Mouse (Mus musculus) colon, adult 2 months (tissue): ENCODE measurements around the gene Tab2. TPM values are rescaled to one million over a fixed set of nuclear protein-coding genes. Genes with fewer than 3 reads are reported as not detected.

Source experiments
- polyA plus RNA-seq: library from polyadenylated mRNA; depleted of rRNA; stranded (reverse); fragments of >200 nt; gene quantifications from 2 replicates; pipeline ENCODE4 v1.2.3, GENCODE M21; 2012; rRNA removed

Tab2 gene
- 15.6 and 15.9 TPM in 2 replicates for polyA plus RNA-seq

GRCm38 (mm10) chr10:7956228-7957001 lies at the start of gene Tab2:
TSS of gene Tab2 (minus strand) at chr10:7956230.

Other genes with a start within 250 kb of the Tab2 start
- gene Katna1, start 230.2 kb downstream of the Tab2 start, polyA plus RNA-seq: 1.4 and 2.1 TPM in 2 replicates
- gene Ginm1, start 163.4 kb downstream of the Tab2 start, polyA plus RNA-seq: 34.2 and 43.5 TPM in 2 replicates
- 3.6 and 4.4 TPM in 2 replicates for gene Ppil4, start 163.3 kb downstream of the Tab2 start, polyA plus RNA-seq
- gene Zc3h12d, start 123.8 kb downstream of the Tab2 start, polyA plus RNA-seq: 6.1 and 6.2 TPM in 2 replicates